Mouse (Mus musculus): ENCODE measurements around the gene Tbc1d16. TPM values are rescaled to one million over a fixed set of nuclear protein-coding genes. Genes with fewer than 3 reads are reported as not detected.

Gene Tbc1d16
- total RNA-seq, 2 experiments from 2014 or later: 37.5 to 39.9 TPM

- no peak for DNase-seq (ENCODE audit: low spot score in 2 of 2)
Observed at GRCm38 (mm10) chr11:119180824-119181582, 47.3 kb downstream of the Tbc1d16 start.

DNA sequence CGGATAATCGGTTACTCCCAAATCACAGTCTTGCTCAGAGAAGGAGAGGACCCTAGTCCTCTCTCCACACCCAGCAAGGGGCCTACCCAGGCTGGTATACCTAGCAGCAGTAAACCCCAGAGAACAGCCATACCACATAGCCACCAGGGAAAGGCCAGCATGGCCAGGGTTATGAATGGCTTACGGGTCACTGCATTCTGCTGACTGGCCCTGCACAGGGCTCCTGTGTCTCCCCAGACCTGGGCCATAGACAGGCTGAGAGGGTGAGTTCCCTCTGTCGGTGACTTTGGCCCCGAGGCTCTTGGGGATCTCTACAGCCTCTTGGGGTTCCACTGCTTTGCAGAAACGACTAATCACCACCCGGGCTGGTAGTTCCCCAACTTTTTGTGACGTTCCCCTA is 50.0 kb downstream of the Tbc1d16 start:
- no peak for DNase-seq (ENCODE audit: low spot score in 2 of 2)

GRCm38 (mm10) chr11:119176389-119177179 is 51.7 kb downstream of the Tbc1d16 start:
- no peak for DNase-seq (ENCODE audit: low spot score in 2 of 2)

GRCm38 (mm10) chr11:119171588-119171987 is 56.7 kb downstream of the Tbc1d16 start:
- no peak for DNase-seq (ENCODE audit: low spot score in 2 of 2)

- no peak for DNase-seq (ENCODE audit: low spot score in 2 of 2)
Observed at GRCm38 (mm10) chr11:119168851-119169250, 59.4 kb downstream of the Tbc1d16 start.

- DNase-seq (ENCODE audit: low spot score in 2 of 2): no peak
Observed at GRCm38 (mm10) chr11:119165995-119166394, 62.3 kb downstream of the Tbc1d16 start.

GRCm38 (mm10) chr11:119164375-119164774 is 63.9 kb downstream of the Tbc1d16 start:
- peak in 1 of 2 experiments; percentile 16 for DNase-seq (ENCODE audit: low spot score in 2 of 2)

DNA sequence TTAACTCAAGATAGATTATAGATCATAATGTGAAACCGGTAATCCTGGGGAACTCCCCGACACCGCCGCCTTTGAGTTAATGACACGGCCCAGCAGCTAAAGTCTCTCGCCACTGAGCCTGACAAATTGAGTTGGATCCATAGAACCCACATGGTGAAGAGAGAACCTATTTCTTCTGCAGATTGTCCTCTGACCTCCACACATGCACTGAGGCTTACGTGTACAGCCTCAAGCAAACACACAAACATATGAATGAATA is 64.6 kb downstream of the Tbc1d16 start:
- no peak for DNase-seq (ENCODE audit: low spot score in 2 of 2)

GRCm38 (mm10) chr11:119162959-119163733 is 65.2 kb downstream of the Tbc1d16 start:
- DNase-seq (ENCODE audit: low spot score in 2 of 2): no peak

DNA sequence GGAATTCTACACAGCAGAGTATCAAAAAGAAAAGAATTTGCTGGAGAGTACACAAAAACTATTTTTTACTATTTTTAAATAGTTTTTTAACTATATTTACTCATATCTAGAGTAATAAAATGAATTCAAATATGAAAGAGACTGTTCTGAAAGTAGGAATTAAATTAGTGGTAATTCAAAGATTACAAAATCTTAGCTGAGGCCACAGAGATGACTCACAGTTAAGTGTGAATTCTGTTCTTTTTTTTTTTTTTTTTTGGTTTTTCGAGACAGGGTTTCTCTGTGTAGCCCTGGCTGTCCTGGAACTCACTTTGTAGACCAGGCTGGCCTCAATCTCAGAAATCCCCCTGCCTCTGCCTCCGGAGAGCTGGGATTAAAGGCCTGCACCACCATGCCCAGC is 66.6 kb downstream of the Tbc1d16 start:
- no peak for DNase-seq (ENCODE audit: low spot score in 2 of 2)

- DNase-seq (ENCODE audit: low spot score in 2 of 2): no peak
Observed at GRCm38 (mm10) chr11:119160050-119160449, 68.2 kb downstream of the Tbc1d16 start.

DNA sequence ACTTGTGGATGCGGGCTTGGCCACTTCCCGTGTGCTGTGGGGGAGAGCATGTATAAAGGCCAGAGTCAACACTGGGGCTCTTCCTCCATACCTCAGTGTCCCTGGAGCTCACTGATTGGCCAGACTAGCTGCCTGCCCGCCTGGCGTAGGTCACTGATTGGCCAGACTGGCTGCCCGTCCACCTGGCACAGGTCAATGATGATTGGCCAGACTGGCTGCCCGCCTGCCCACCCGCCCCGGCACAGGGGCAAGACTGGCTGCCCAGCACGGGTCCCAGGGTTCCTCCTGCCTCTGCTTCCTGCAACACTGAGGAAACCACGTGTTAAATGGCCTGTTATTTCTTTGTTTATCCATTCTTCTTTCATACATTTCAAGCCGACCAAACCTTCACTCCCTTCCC is 68.8 kb downstream of the Tbc1d16 start:
- no peak for DNase-seq (ENCODE audit: low spot score in 2 of 2)

DNA sequence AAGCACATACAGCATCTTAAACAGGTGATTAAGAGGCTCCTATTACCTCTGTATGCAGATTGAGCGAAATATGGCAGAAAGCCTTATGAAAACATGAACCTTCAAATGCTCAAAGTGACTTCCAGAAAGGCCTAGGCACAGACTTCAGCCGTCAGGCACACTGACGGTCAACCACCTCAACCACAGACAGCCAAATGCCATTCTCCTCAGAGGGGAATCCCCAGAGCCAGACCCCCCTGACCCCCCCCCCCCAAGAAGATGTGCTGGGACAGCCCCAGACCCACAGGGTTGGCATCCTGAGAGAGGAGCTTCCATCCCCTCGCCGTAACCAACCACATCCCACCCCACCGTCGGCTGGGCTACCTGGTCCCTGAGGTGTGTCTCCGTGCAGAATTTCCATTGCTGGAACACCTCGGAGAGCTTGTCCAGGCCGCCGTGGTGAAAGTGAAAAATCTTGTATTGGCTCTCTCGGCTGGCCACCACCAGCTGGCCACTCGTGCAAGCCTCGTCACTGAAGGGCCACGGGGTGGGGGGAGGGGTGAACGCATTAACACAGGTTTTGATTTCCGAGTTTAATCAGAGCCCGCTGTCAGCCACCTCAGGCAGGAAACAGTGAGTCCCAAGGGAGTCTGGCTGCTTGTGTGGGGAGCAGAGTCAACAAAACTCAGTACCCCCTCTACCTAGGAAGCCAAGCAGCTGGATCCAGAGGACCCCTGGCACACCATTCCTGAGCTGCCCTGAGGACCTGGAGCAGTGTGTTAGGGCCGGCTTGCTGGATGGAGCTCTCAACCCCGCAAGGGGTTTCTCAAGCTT is 70.7 kb downstream of the Tbc1d16 start:
- no peak for DNase-seq (ENCODE audit: low spot score in 2 of 2)

- peak in 1 of 2 experiments; percentile 20 for DNase-seq (ENCODE audit: low spot score in 2 of 2)
Observed at GRCm38 (mm10) chr11:119156481-119157254, 71.6 kb downstream of the Tbc1d16 start.

DNA sequence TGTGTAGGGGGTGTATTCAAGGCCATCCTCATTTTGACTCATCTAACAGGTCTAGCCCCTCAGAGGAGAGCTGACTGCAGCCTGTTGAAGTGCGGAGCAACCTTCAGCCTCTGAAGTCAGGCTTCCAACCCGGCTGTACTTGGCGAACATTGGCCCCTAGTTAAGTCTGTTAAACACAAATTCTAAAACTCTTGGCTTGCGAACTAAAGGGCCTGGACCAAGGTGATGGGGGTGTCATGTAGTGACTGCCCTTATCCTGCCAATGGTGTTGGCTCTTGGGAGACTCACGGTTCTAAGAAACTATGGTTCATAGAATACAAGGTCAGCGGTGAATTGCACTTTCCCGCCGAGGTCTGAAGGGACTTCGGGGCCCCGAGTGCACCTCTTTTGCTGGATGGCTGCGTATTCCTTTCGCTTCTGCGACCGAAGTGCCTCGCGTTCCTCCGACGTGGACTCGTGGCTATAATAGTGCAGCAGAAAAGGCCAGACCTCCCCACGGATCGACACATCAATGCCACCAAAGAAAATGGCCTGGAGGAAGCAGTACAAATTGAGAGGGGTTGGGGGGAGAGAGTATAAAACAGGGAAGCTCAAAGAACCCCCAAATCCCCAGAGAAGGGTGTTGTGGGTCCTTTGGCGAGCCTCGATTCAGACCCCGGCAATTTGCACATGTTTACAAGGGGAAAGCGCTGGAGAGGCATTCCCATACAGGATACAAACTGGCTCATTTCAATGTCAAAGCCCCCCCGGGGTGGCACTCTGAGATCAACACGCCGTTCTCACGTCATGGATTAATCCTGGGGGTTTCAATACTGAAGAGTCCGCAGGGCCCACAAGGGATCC is 72.4 kb downstream of the Tbc1d16 start:
- DNase-seq (ENCODE audit: low spot score in 2 of 2): no peak

DNA sequence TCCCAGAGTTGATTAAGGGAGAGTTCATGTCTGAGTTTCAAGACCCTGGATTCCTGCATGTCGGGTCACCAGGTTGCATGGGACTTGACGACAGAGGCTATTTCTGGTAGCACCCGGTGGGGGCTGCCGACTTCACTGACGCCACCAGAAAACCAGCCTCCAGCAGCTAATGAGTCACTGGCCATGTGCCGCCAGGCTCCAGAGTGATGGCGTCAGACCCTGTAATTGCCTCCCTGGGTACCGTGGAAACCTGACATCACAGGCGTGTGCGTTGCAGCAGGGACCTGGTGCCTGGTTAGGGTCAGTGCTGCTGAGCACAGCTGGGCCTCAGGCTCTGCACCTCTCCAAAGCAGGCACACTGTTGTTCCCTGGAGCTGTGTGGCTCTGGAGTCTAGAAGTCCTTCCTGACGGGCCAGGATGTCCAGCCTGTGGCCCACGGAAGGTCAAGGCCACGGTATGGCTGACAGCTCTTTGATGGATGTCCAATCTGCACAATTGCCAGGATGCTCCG is 75.9 kb downstream of the Tbc1d16 start:
- no peak for DNase-seq (ENCODE audit: low spot score in 2 of 2)

GRCm38 (mm10) chr11:119151073-119151607 is 77.2 kb downstream of the Tbc1d16 start:
- no peak for DNase-seq (ENCODE audit: low spot score in 2 of 2)

DNA sequence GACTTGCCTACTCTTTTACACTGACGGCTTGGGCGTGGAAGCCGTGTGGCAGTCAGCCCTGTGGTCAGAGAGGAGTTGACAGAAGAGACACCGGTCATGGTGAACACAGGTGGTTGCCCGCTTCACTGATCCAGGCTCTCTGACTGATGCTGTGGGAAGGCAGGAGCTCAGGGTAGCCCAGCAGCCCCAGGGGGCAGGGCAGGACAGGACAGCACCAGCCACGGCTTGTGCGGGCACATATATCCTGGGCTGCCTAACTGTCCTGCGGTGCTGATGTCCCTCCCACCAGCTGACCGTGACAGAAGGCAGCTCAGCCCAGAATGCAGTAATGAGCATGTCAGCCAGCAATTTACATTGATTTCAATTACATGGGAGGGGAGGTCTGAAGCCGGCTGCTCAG is 77.9 kb downstream of the Tbc1d16 start:
- no peak for DNase-seq (ENCODE audit: low spot score in 2 of 2)

GRCm38 (mm10) chr11:119148829-119149228 is 79.5 kb downstream of the Tbc1d16 start:
- DNase-seq (ENCODE audit: low spot score in 2 of 2): no peak

Data from layer of hippocampus, adult 18-20 months (tissue).